Mouse (Mus musculus): ENCODE measurements at regions not wholly inside any gene's neighbourhood (a gene's known extent, or its start where the extent isn't known, plus 50 kb on each side); places are given as distances from the start of the nearest gene placed in this dataset.

DNA sequence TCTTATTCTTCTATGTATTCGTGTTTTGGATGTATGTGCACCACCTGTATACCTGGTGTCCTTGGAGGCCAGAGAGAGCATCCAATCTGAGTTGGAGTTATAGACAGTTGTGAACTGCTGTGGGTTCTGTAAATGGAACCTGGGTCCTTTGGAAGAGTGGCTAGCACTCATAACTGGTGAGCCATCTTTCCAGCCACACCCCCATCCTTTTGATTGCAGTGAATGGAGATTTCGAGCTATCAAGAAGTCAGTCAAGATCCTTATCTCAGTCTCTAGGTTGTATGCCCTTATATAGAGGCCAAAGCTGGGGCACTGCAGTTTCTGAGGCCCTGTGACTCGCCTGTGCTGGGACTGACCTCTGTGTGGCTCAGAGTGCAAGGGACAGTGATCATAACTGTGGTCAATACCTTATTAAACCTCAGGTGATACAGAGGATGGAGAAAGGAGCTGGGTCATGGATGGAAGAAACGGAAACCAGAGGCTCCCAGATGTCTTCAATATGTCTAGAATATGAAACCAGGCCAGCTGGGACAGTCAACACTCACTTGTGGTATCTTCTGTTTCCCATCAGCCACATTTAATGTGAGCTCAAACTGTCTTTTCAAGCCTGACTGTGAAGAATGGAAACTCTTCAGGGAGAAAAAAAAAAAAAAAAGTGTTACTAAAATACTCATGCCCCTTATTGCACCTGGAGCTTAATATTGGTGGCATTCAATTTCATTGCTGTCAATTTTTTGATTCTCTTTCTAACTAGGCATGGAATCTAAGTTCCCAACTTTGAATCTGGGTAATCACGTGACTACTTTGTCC lies 86.2 kb upstream of the Cpm start:
- no peak for DNase-seq
- intact Hi-C loops (cut with DNase I), result no loop called here

DNA sequence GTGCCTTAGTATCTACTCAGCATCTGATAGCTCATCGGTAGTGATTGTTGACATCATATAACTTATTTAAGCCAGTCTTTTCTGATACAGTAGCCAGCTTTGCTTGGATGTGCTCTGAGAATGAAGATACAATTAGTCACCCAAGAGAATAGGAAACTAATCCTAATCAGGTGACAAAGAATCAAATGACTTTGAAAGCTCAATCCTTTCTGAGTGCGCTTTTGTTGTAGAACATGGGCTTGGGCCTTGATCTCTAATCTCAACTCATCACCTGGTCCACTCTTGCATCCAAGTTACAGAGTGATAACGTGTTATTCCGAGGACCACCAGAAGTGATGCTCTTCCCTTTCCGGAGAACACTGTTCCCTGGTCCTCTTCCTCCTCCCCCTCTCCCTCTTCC lies 86.9 kb upstream of the Cpm start:
- intact Hi-C loops (cut with DNase I), result no loop called here
- no peak for DNase-seq

DNA sequence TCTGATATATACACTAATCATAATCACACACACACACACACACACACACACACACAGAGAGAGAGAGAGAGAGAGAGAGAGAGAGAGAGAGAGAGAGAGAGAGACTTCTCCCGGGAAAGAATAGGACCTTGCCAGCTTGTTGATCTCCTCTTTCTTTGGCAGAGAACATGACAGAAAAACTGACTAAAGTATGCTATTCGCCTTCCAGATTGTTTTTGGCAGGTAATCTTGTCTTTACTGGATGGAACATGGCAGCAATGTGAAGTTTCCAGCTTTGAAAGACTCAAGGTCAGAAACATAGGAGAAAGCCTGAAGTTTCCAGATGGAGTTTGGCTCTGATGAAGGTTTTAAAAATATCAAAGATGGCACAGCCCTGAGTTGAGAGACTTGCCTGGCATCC lies 87.8 kb upstream of the Cpm start:
- intact Hi-C loops (cut with DNase I), result no loop called here
- DNase-seq, result no peak

DNA sequence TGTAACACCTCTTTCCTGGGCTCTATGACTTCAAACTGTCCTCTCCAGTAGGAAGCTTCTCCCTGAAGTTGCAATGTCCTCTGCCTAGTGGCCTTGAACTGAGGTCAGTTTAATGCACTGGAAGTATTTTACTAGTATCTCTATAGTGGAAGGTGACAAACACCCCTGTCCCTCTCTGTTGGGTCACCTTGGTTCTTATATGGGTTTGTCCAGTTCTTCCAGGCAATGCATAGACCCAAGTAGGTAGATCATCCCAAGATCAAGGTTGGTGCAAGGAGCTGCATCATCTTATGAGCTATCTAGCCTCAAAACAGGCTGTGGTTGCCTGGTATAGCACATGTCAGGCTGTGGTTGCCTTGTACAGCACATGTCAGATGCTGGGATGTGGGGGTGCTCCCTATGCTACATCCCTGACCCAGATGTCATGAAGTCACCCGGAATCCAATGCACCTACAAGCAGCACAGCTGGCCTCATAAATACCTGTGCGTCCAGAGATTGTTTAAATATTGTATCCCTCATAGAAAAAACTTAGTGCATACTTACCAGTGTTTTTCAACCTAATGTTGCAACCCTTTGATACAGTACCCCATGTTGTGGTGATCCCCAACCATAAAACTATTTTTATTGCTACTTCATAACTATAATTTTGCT lies 88.4 kb upstream of the Cpm start:
- intact Hi-C loops (cut with DNase I), result no loop called here
- no peak for DNase-seq

DNA sequence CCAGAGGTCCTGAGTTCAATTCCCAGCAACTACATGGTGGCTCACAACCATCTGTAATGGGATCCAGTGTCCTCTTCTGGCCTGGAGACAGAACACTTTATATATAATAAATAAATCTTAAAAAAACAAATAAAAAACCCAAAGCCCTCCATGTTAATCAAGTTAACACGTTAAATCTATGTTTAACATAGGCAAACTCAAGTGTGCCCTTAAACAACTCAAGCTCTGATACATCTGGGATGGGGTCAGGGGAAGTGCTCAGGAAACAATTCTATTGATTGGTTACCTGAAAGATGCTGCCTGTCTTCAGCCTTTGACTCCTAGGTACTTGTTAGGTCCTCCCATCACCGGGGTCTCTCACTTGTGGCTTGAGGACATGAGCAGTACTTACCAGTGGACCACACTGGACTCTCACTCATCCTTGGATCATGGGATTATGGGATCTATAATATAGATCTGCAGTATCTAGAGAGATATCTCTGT lies 89.1 kb upstream of the Cpm start:
- DNase-seq, result no peak
- intact Hi-C loops (cut with DNase I), result no loop called here

DNA sequence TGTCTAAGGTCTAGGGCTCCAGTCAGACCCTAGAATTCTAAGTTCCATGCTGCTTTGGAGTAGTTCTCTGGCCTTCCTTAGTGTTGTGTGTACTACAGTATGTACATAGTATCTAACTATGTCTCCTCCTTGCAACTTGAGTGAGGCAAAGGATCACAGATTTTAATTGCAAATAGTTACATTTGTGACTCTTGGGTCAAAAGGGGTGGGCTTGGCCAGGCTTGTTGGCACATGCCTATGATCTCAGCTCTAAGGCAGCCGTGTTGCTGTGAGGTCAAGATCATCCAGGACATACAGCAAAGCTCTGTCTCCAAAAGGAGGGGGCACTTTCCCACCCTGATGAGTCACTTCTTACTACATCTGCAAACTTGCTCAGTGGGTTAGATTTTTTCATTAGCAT lies 89.8 kb upstream of the Cpm start:
- no peak for DNase-seq
- intact Hi-C loops (cut with DNase I), result no loop called here

DNA sequence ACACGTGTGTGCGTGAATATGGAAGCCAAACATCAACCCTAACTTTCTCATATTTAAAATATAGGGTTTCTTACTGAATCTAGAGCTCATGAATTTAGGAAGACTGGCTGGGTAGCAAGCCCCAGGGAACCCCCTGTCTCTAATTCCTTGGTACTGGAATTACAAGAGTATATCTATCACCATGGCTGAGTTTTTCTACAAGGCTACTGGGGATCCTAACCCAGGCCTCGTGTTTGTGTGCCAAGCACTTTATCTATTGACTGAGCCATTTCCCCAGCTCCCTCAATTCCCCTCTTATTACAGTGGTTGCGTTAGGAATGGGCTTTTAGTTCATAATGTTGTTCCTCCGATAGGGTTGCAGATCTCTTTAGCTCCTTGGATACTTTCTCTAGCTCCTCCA lies 90.6 kb upstream of the Cpm start:
- intact Hi-C loops (cut with DNase I), result no loop called here
- DNase-seq, result no peak

DNA sequence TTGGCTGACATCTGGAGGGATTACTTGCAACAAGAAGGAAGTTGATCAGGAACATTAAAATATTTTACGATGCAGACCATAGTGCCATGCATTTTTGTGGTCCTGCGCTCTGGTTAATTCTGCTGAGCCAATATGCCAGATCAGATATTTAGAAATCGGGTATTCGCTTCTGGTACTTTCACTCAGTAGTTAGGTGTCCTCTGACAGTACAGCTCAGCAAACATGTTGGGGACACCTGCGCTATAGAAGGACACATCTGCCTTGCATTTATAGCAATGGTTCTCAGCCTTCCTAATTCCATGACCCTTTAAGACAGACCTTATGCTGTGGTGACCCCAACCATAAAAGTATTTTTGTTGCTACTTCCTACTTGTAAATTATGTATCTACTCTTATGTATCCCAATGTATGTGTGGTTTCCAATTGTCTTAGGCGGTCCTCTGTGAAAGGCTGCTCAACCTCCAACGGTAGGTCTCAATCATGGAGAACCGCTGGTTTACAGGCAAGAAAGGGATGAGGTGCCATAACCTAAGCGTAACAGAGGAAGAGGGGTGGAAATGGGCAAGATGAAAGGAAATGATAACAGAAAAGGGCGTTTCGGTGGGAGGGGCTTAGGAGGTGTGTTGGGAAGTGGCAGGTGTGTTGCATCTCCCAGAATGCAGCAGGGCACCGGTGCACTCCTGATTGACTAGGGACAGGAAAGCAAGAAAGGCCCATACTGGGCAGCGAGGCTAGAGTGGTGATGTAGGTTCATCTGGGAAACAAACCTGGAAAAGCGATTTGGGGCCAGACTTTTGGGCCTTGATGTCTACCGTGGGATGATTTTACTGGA lies 92.3 kb upstream of the Cpm start:
- no peak for DNase-seq
- intact Hi-C loops (cut with DNase I), result no loop called here

DNA sequence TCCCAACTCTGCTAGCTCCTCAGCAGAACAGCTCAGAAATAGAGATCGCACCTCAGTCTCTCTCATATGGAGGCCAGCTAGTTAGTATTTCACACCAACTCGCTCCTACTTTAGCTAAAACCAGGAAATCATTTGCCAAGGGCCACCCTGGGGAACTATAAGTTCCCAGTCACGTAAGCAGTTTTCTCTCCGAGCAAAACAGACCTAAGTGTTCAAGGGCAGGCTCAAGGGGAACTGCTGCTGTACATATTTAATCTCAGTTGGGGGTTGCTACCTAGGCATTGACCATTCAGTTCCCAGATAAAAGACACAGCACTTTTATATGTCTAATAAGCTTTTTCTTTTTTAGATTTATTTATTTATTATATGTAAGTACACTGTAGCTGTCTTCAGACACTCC lies 93.5 kb upstream of the Cpm start:
- DNase-seq, result no peak
- intact Hi-C loops (cut with DNase I), result no loop called here

DNA sequence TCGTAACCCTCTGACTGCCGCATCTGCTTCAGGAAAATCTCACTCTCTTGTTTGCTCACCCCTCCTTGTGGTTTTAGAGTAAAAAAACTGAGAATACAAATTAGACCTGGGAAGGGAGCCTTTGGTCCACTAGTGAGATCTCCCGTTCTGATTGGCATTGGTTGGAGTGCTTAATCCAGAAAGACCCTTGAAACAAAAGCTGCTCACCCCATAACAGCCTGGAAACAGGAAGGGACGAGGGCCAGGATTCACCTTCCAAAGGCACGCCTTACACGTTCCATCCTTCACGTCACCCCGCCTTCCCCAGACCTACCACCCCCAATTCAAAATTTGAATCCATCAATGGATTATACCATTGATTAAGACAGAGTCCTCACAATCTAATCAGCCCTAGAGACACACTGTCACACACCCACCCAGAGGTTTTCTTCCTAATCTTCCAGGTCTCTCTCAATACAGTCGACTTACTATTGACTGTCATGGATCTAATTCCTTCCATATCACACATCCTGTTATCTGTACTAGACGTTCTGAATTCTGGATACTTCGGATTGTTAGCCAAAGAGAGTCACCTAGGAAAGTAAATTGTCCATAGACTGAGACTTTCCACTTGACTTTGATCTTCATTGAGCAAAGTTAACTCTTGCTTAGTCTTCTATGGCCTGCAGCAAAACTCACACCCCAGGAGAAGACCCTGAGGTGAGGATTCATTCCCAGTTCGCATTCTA lies 94.1 kb upstream of the Cpm start:
- intact Hi-C loops (cut with DNase I), result no loop called here
- DNase-seq, result no peak

DNA sequence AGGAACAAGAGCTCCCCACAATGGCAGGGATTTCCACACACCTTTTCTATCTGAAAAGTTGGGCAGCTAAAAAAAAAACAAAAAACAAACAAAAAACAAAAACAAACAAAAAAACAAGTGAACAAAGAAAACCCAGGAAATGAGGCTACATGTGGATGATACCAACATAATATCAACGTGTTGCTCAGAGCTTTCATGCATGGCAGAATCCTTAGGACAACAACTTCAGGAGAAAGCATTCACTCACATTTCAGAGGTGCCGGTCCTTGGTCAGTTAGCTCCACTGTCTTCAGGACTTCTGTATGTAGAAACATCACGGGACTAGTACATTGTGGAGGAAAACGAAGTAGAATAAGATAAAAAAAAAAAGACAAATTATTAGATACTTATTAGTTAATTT lies 94.8 kb upstream of the Cpm start:
- intact Hi-C loops (cut with DNase I), result no loop called here
- no peak for DNase-seq

DNA sequence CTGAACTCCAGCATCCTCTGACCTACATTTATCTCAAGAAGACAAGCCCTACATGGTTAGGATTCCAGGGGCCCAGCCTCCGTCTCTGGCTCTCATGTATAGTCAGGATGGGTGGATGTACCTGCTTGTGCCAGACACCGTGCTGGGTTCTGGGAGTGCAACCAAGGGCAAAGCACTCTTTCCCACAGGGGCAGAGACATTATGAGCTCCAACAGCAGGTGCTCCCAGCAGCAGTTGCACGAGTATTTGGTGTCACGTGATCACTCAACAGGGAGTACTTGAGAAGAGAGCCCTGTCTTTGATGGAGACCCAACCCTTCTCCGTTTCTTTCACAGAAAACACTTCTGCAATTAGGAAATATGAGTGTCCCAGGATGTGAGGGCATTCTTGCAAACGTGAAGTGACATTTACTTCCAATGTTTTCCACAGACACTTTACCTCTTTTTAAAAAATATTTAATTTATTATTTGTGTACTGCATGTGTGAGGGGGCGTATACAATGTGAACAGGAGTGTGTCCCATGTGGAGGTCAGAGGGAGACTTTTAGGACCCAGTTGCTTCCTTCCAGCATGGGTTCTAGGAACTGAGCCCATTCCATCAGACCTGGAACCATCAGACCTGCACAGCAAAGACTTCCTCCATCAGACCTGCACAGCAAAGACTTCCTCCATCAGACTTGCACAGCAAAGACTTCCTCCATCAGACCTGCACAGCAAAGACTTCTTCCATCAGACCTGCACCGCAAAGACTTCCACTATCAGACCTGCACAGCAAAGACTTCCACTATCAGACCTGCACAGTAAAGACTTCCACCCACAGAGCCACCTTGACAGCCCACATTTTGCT lies 95.5 kb upstream of the Cpm start:
- DNase-seq, result no peak
- intact Hi-C loops (cut with DNase I), result no loop called here

DNA sequence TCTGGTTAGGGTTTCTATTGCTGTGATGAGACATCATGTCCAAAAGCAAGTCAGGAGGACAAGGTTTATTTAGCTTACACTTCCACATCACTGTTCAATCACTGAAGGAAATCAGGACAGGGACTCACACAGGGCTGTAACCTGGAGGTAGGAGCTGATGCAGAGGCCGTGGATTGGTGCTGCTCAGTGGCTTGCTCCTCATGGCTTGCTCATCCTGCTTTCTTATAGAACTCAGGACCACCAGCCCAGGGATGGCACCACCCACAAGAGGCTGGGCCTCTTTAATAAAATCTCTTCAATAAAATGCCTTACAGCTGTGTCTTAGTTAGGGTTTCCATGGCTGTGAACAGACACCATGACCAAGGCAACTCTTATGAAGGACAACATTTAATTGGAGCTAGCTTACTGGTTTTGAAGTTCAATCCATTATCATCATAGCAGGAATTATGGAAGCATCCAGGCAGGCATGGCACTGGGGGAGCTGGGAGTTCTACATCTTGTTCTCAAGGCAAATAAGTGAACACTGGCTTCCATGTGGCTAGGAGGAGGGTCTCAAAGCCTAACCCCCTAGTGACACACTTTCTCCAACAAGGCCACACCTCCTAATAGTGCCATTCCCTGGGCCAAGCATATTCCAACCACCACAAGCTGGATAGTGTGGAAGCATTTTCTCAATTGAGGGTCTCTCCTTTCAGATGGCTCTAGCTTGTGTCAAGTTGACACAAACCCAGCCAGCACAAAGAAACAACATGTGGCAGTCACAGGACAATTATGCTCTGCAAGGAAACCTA lies 96.4 kb upstream of the Cpm start:
- DNase-seq, result no peak
- intact Hi-C loops (cut with DNase I), result no loop called here

DNA sequence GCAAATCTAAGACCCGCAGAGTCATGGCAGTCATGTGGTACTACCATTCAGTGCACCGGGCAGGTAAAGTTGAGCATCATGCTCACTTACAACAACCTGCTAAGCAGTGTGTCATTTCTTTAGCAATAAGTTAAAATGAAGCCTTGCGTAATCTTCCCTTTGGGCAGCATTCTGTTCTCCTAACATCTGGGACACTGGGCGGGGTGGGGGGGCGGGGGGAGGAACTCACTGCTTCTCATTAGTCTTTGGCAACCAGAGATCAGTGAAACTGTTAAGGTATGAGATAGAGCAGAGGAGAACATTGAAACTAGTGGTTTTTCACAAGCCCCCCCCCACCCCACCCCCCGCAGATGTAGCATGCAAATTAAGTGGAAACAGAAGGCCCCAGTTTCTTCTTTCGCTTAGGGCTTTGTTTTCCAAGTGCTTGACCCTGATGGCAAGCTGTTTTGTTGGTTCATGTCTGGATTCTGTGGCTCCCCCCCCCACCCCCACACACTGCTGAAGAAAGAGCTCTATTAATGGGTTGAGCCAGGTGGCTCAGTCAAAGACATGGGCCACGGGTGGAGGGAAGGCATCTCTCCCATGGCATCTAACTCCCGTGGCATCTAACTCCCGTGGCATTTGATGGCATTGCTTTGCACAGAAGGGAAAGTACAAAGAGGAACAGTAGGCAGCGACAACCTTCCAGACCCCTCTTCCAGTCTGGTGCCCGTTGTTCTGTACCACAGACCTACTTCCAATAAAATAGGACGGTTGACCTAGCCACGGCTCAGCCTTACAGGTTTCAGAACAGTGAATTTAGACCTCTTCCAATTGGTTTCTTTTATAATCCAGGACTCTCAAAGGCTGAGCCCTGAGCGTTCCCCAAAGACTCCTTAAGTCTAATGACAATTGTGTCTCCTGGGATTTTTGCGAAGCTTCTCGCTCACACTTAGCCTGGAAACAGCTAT lies 97.2 kb upstream of the Cpm start:
- intact Hi-C loops (cut with DNase I), result no loop called here
- DNase-seq, result no peak

DNA sequence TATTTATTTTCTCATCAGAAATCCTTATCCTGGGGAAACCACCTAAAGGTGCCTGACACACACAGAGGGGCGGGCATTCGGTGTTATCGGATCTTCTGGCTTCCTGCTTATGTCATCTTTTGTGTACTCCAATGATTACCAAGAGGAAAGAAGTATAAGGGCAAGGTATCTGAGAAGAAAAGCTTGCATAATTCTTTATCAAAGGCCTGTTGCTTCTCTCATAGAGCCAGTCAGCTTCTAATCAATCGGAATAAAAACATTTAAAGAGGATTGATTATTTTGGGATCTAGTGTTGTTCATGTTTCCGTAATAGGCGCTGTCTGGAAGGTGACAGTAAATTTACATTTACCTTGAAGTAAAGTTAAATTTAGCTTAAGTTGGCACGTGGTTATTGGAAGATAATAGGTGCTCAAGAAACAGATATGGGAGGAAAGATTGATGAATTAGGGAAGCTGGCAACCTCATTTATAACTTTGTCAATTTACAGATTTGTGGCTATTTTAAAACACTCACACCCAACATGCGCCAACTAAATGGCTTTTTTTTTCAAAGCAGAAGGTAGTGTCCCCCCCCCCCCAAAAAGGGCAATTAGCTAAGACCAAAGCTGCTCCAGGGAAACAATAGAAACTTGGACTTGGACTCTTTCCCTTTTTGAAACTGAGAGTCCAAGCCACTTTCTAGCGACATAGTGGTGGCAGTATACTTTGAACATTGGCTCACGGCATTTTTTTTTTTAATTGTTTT lies 98.3 kb upstream of the Cpm start:
- intact Hi-C loops (cut with DNase I), result no loop called here
- DNase-seq, result no peak

DNA sequence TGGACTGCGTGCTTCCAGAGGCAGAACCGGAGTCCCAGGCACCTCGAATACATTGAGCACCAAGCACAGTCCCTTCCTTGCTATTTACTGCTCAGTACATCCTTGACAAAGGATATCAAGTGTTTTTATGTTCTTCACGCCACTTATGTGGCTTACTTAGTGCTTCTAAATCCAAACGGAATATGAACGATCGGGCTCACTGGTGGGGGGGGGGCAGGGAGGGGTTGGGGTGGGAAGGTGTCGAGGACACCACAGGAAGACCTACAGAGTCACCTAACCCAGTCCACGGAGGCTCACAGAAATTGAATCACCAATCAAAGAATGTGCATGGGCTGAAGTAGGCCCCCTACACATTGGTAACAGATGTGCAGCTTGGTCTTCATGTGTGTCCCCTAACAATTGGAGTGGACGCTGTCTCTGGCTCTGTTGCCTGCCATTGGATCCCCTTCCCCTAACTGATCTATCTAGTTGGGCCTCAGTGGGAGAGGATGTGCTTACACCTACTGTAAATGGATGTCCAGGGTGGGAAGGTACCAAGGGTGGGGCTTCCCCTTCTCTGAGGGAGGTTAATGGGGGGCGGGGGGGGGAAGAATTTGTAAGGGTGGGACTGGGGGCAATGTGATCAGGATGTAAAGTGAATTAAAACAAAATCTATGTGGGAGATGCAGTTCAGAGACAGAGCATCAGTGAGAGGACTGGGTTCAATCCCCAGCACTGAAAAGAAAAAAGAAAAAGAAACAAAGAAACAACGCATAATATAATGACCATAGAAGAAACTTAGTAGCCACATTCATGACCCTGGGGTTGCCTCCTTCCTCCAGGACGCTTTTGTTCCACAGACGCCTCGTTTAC lies 99.1 kb upstream of the Cpm start:
- DNase-seq, result no peak
- intact Hi-C loops (cut with DNase I), result no loop called here

Measured in heart, postnatal 10 days (tissue).